Mouse (Mus musculus): ENCODE data around the gene A630095N17Rik.

A630095N17Rik gene

GRCm38 (mm10) chr1:75231664-75232152 is at the start of gene A630095N17Rik:
TSS of gene A630095N17Rik (minus strand) at chr1:75232102.
- no peak for DNase-seq (ENCODE audit: low read depth in 1 of 2, low spot score in 2 of 2)

- DNase-seq (ENCODE audit: low read depth in 1 of 2, low spot score in 2 of 2), result no peak
These were observed 46.3 kb upstream of the A630095N17Rik start, which contains the start of gene Resp18 for GRCm38 (mm10) chr1:75278228-75278627. TSS of gene Resp18 (minus strand) at chr1:75278415.

GRCm38 (mm10) chr1:75277195-75278188 is 45.6 kb upstream of the A630095N17Rik start:
- no peak for DNase-seq (ENCODE audit: low read depth in 1 of 2, low spot score in 2 of 2)

- DNase-seq (ENCODE audit: low read depth in 1 of 2, low spot score in 2 of 2), result no peak
These were observed 32.4 kb upstream of the A630095N17Rik start, which contains the start of gene Ptprn for GRCm38 (mm10) chr1:75264091-75264880. TSS of gene Ptprn (minus strand) at chr1:75264502.

DNA sequence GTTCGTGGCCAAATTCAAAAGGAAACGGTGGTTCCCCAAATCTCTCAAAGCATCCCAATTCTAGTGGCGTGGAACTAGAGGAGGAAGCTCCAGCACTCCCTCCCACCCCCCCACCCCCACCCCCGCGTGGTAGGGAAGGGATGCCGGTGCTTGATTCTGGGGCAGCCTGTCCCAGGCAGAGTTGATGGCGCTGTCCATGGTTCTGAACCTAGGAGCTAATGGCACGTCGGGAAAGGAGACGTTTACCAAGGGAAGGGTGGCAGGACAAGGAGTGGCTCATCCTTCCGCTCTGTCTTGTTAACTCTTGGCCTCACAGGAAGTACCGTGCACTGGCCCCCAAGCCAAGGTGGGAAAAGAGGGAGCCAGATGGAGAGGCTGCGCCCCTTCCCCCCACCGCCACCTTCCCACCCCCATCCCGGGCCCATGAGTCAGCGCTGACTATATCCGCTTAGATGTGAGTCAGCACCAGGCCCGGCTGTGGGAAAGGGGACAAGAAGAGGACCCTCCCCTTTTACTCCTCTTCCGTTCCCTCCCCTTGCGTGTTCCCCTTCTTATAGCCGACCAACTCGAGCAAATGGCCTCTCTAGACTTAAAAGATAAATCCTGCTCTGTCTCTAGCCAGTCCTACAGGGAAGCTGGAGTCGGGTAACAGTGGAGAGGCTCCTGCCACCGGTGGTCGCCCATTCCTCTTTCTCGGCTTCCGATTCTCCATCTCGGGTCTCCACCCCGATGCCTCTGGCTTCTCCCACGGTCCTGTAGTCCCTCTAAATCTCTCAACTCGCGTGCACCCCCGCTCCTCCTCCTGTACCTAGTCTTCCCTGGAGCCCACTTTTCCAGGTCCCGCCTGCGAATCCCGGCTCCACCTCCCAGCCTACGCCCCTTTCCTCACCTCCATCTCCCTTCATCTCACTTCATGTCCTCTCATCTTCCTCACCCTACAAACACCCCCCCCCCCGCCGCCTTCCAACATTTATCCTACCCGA is 31.4 kb upstream of the A630095N17Rik start:
- no peak for DNase-seq (ENCODE audit: low read depth in 1 of 2, low spot score in 2 of 2)

GRCm38 (mm10) chr1:75261278-75261677 is 29.4 kb upstream of the A630095N17Rik start:
- DNase-seq (ENCODE audit: low read depth in 1 of 2, low spot score in 2 of 2), result no peak

- no peak for DNase-seq (ENCODE audit: low read depth in 1 of 2, low spot score in 2 of 2)
These were observed 23.7 kb upstream of the A630095N17Rik start for GRCm38 (mm10) chr1:75255516-75256046.

GRCm38 (mm10) chr1:75254625-75255013 is 22.7 kb upstream of the A630095N17Rik start:
- no peak for DNase-seq (ENCODE audit: low read depth in 1 of 2, low spot score in 2 of 2)

- DNase-seq (ENCODE audit: low read depth in 1 of 2, low spot score in 2 of 2), result peak; percentile 69 to 80
These were observed 22.1 kb upstream of the A630095N17Rik start for GRCm38 (mm10) chr1:75253849-75254624.

GRCm38 (mm10) chr1:75253029-75253428 is 21.1 kb upstream of the A630095N17Rik start:
- no peak for DNase-seq (ENCODE audit: low read depth in 1 of 2, low spot score in 2 of 2)

DNA sequence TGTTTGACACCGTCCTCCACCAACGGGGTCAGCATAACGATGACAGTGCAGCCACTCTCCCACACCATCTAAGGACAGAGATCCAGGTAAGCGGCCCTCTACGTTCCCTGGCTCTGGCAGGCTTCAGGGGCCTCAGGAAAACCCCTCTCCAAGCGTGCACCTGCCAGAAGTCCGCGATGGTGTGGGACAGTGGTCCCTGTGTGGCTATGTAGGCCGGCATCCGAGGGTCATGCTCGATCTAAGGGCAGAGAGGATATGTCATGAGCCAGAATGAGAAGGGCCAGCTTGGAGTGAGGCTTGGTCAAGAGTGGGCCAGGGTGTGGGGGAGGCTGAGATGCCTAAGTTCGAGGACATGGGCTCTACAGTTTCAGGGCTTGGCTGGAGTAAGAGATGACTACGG is 20.4 kb upstream of the A630095N17Rik start:
- no peak for DNase-seq (ENCODE audit: low read depth in 1 of 2, low spot score in 2 of 2)

DNA sequence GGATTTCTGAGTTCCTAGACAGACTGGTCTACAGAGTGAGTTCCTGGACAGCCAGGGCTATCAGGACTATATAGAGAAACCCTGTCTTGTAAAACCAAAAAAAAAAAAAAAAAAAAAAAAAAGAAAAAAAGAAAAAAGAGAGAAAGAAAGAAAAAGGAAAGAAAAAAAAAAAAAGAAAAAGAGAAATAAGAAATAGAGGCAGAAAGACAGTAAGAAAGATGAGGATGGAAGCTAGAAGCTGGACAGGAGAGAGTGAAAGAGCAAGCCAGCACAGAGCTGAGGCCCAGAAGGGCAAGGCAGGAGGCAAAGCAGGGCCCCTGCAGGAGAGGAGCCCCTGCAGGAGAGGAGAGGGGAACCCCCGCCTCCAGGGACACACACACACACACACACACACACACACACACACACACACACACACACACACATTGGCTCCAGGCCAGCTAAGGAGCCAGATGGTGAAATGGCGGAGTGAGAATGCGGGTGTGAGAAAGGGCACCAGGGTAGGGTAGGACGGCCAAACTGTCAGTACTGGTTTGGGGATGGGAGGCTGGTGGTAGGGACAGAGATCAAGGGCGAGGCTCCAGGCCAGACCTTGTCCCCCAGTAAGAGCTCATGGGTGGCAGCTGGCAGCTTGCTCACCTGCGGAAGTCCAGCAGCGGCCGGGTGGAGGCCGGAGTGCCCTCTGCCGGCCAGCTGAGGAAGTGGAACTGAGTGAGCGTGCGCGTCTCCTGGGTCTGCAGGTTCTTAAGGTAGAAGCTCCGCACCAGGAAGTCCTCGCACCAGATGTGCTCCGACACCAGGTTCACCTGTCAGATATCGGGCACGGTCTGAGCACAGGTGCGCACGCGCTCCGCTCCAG is 19.4 kb upstream of the A630095N17Rik start:
- peak in 1 of 2 experiments; percentile 68 for DNase-seq (ENCODE audit: low read depth in 1 of 2, low spot score in 2 of 2)

DNA sequence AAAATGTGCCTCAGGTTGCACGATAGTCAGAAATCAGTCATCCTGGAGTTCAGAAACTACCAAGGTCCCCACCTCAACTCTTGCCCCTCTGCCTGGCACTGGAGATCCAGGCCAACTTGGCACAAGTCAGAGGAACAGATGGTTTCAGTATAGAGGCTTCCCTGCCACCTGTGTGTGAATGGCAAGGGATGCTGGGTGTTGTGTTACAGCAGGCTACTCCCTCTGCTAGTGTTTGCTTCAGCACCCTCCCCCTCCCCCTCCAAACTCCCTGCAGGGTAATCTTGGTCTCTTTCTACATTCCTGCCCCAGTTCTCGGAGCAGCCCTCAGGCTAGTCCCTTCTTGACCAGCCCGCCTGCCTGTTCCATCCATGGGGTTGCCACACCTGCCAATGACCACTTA is 18.6 kb upstream of the A630095N17Rik start:
- DNase-seq (ENCODE audit: low read depth in 1 of 2, low spot score in 2 of 2), result no peak

DNA sequence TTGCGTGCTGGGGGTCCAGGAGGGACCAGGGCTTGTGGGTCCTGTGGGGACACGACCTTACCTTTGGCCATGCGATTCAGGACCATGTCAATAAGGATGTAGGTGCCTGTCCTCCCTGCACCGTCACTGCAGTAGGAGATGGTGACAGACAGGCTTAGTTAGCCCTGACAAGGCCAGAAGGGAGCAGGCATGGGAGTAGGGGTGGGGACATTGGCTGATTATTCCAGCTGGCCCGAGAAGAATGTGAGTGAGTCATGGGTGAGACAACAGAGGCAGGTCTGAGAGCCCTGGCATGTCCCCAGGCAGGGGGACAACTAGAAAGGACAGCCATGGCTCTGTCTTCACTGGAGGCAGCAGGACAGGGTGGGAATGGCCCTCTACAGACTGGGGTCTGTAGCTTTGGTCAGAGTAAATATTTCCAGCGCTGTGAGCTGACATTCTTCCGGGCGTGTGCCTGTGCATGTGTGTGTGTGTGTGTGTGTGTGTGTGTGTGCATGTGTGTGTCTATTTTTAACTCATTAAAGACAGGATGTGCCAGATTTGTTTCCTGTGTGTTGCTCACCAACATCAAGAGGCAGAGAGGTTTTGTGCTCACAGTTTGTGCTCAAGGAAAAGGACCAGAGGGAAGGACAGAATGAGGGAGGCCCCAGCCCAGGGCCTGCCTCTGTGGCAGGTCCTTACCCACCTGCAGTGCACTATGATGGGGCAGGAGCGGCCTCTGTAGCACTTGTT is 16.3 kb upstream of the A630095N17Rik start:
- DNase-seq (ENCODE audit: low read depth in 1 of 2, low spot score in 2 of 2), result no peak

DNA sequence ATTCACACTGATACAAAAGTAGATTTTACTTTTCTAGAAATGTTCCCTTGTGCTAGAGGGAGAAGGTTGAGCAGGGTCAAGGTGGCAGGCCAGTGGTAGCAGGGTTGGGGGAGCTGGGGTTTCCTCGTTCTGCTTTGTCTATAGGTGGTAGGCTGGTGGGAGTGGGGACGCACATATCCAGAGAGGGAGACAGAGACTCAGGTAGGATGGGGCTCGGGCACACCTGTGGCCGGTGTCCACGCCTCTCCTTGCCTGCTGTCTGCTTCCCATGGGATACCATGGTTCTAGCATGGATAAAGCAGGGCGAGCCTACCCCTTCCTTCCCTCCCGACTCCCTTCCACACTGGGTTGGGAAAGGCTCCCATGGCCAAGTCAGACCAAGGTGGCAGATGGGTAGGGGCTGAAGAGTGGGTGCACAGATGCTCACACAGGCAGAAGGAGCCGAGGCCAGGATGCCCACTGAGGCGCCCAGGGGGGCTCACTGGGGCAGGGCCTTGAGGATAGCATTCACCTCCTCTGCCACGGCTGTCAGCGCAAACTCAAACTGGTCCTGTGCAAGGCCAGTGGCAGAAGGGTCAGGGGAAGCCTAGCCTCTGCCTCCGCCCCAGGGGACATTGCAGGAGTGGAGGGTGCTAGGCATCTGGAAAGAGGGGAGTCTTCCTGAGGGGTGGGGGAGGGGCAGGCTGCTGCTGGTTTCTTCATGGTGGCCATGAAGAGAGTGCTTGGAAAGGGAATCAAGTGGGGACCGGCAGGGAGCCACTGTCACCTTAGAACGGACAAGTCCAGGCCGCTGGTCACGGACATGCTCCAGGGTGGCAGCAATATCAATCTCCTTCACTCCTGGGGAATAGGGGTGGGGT is 15.4 kb upstream of the A630095N17Rik start:
- no peak for DNase-seq (ENCODE audit: low read depth in 1 of 2, low spot score in 2 of 2)

GRCm38 (mm10) chr1:75244836-75245235 is 12.9 kb upstream of the A630095N17Rik start:
- no peak for DNase-seq (ENCODE audit: low read depth in 1 of 2, low spot score in 2 of 2)
